Mouse (Mus musculus): ENCODE measurements around the gene Commd7. TPM values are rescaled to one million over a fixed set of nuclear protein-coding genes. Genes with fewer than 3 reads are reported as not detected.
A peak's percentile ranks its signal among the peaks of the same experiment; 100 is the strongest.
"Not testable (repeated sequence)": the region's sequence is repeated elsewhere in the genome, so short reads cannot be mapped to it uniquely, and the experiment has no call there.

Commd7 gene
- 17.9 and 24.1 TPM in 2 replicates for polyA plus RNA-seq (2012; ENCODE audit: insufficient read depth, low replicate concordance)

DNA sequence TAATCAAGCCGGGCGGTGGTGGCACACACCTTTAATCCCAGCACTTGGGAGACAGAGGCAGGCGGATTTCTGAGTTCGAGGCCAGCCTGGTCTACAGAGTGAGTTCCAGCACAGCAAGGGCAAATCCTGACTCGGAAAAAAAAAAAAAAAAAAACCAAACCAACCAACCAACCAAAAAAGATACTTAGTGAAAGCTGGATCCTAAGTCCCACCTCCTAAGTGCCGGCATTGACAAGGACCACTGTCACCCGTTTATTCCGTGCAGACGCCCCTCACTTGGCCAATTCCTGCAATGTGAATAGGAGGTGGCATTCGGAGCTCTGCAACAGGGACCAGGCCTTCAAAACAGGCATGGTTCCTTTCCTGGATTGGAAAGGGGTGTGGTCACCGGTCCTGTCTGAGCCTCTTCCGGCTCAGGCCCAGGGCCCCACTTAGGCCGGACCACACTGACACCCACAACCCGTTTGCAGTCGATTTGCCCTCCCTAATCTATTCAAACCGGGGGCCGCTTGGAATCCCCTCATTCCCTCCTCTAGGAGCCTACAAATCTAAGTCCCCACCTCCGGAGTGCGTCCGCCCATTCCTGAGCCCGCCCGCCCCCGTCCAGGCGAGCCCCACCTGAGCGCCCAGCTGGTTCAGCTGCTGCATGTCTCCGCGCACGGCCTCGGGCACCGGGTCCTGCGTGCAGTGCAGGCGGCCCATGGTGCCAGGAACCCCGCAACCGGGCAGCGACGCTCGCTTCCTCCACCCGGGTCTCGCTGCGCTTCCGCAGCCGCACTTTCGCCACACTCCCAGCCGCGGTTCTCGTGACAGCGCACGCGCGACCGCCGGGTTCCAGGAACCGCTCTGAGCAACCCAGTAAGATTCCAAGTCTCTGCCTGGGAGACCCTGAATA, at the start of gene Commd7:
Commd7 (minus strand) TSS at position 806 of the 895 bp plus-strand sequence.
- Histone ChIP-seq H3K4me1 (peaks cover 64% of the 10 kb centered on the region), H3K36me3 (replicated peaks; ENCODE audit: low read length) (peaks cover 29% of the 10 kb centered on the region), H3K9me3 (no peaks in the 10 kb centered on the region), H3K27me3 (replicated peaks) (no peaks in the 10 kb centered on the region), H3K4me3 (replicated peaks) (peak within 1 kb of the TSS; percentile 97)
- TF ChIP-seq FLI1 (IDR thresholded peaks at IDR 0.05; ENCODE audit: low read length) (no peak), GATA1 (IDR thresholded peaks at IDR 0.05; ENCODE audit: borderline replicate concordance, low read length) (no peak)

DNA sequence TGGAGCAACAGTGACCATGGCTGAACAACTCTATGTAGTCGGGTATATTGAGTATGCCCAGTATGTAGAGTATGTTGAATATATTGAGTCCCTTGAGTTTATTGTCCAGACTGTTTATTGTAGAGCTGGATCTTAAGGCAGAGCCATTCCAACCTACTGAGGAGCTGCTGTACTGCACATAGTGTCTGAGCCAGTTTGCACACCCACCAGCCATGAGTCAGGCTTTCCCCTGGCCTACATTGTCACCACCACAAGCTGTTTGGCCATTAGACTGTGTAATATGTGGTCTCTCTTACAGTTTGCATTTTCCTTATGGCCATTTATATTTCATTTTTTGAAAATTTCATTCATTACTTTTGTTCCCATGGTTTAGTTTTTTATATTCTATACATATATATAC, 47.4 kb upstream of the Commd7 start:
- peaks cover 17% of the 10 kb centered on the region for H3K4me1 ChIP-seq
- H3K9me3 ChIP-seq, result no peaks in the 10 kb centered on the region
- no peak overlapping the region for H3K4me3 ChIP-seq (replicated peaks)
- no peaks in the 10 kb centered on the region for H3K27me3 ChIP-seq (replicated peaks)
- TF ChIP-seq GATA1 (IDR thresholded peaks at IDR 0.05; ENCODE audit: borderline replicate concordance, low read length) (no peak), FLI1 (IDR thresholded peaks at IDR 0.05; ENCODE audit: low read length) (no peak)
- H3K36me3 ChIP-seq (replicated peaks; ENCODE audit: low read length), result peaks cover 83% of the 10 kb centered on the region

DNA sequence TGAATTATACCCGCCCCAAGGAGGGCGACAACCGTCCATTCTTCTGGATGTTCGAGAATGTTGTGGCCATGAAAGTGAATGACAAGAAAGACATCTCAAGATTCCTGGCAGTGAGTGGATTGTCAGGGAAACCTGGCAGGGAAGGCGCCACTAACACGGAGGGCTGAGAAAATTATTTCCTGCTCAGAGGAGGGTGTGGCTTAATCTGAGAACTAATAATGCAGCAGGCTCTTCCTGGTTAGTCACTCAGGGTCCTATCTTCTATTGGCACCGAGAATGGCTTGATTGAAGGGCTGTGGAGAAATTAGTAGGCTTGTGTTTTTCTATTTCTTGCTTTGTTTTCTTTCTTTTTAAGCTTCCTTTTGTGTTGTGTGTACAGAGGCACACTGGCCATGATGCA, 45.0 kb upstream of the Commd7 start:
- Histone ChIP-seq H3K27me3 (replicated peaks) (no peaks in the 10 kb centered on the region), H3K36me3 (replicated peaks; ENCODE audit: low read length) (peaks cover 89% of the 10 kb centered on the region), H3K4me1 (peaks cover 17% of the 10 kb centered on the region), H3K4me3 (replicated peaks) (no peak overlapping the region), H3K9me3 (no peaks in the 10 kb centered on the region)
- TF ChIP-seq FLI1 (IDR thresholded peaks at IDR 0.05; ENCODE audit: low read length) (no peak), GATA1 (IDR thresholded peaks at IDR 0.05; ENCODE audit: borderline replicate concordance, low read length) (no peak)

DNA sequence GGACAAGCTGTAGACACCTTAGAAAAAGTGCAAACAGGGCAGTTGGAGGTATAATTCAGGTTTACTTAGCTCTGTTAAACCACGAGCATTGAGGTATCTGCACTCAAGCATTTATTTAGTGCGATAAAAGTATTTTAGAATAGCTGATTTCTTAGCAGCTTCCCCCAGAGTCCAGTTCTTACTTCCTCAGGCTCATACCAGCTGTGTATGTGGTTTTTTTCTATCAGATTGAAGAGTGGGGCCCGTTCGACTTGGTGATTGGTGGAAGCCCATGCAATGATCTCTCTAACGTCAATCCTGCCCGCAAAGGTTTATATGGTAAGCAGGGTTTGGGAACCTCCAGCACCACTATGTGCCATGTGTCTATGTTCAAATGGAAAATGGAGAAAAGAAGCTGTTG, 44.4 kb upstream of the Commd7 start:
- no peaks in the 10 kb centered on the region for H3K27me3 ChIP-seq (replicated peaks)
- TF ChIP-seq FLI1 (IDR thresholded peaks at IDR 0.05; ENCODE audit: low read length), result no peak
- TF ChIP-seq GATA1 (IDR thresholded peaks at IDR 0.05; ENCODE audit: borderline replicate concordance, low read length), result no peak
- H3K36me3 ChIP-seq (replicated peaks; ENCODE audit: low read length), result peaks cover 88% of the 10 kb centered on the region
- peaks cover 17% of the 10 kb centered on the region for H3K4me1 ChIP-seq
- no peaks in the 10 kb centered on the region for H3K9me3 ChIP-seq
- H3K4me3 ChIP-seq (replicated peaks), result no peak overlapping the region

DNA sequence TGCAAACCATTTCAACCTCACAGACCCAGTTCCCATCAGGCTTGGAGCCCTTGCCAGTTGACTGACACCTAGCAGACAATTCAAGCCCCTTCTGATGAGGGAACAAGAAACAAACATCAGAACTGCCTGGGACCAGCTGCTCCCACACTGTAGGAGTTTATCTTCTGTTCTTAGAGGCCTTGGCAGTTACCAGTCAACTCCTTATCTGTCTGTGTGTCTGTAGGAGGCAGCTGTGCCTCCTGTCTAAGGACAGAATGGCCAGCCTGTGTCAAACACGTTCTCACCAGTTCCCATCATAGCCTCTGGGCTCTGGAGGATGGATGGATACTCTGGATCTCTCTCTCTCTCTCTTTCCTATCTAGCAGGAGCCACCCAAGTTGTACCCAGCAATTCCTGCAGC, 42.8 kb upstream of the Commd7 start:
- H3K9me3 ChIP-seq; H3K27me3 ChIP-seq (replicated peaks); H3K4me3 ChIP-seq (replicated peaks): not testable (repeated sequence)
- H3K36me3 ChIP-seq (replicated peaks; ENCODE audit: low read length), result peaks cover 88% of the 10 kb centered on the region
- H3K4me1 ChIP-seq, result peaks cover 14% of the 10 kb centered on the region

DNA sequence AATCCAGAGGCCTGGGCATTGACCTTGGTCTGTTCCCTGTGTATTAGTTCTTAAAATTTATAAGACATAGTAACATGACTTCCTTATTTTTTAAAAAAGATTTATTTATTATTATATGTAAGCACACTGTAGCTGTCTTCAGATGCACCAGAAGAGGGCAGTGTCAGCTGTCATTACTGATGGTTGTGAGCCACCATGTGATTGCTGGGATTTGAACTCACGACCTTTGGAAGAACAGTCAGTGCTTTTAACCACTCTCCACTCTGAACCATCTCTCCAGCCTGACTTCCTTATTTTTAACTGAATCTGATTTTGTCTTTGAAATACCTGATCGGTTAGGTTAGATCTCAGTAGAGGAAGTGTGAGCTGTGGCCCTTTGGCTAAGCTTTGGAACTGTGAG, 40.0 kb upstream of the Commd7 start:
- peaks cover 89% of the 10 kb centered on the region for H3K36me3 ChIP-seq (replicated peaks; ENCODE audit: low read length)
- no peak for TF ChIP-seq FLI1 (IDR thresholded peaks at IDR 0.05; ENCODE audit: low read length)
- no peak for TF ChIP-seq GATA1 (IDR thresholded peaks at IDR 0.05; ENCODE audit: borderline replicate concordance, low read length)
- H3K4me3 ChIP-seq (replicated peaks), result no peak overlapping the region
- no peaks in the 10 kb centered on the region for H3K27me3 ChIP-seq (replicated peaks)
- H3K9me3 ChIP-seq, result no peaks in the 10 kb centered on the region
- 0 out of 2 replicates have a peak, but pooled peaks cover 3% of the 10 kb centered on the region for H3K4me1 ChIP-seq

DNA sequence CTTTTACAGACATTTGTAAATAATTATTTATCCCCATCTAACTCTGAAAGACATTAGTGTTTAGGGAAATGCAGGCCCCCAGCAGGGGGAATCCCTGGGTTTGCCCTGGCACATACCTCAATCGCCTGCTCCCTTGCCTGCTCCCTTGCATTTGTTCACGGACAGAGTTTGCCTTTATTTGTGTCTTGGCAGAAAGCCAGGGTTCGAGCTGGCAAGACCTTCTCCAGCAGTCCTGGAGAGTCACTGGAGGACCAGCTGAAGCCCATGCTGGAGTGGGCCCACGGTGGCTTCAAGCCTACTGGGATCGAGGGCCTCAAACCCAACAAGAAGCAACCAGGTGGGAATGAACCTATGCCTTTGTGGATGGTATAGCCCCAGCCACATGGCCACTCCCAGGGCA, 37.5 kb upstream of the Commd7 start:
- Histone ChIP-seq H3K27me3 (replicated peaks) (no peaks in the 10 kb centered on the region), H3K4me1 (no peaks in the 10 kb centered on the region), H3K9me3 (no peaks in the 10 kb centered on the region), H3K4me3 (replicated peaks) (no peak overlapping the region), H3K36me3 (replicated peaks; ENCODE audit: low read length) (peaks cover 93% of the 10 kb centered on the region)
- no peak for TF ChIP-seq FLI1 (IDR thresholded peaks at IDR 0.05; ENCODE audit: low read length)

DNA sequence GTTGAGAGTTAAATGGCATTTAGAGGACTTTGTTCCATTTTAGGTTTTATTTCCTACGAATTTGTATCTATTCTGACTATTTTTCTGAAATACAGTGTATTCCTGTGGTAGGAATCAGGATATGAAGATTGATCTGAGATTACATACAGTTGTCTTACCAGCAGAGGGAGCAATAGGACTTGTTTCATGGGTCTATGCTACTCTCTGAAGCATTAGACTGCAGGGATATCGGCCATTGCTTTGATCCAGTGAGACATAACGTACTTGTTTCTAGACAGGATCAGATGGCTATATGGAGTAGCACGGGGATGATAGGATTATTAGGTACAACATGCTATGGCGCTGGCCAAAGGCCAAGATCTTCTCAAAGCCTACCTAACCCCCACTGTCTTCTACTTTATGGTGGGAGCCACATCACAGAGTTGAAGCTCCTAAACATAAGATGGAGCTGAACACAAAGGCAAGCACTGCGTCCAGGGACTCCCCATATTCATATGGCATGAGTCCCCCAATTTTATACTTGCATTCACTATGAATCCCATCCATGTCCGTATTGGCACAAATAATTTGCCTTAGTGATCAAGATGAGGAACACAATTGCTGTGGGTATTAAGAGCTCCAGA, 36.3 kb upstream of the Commd7 start:
- TF ChIP-seq FLI1 (IDR thresholded peaks at IDR 0.05; ENCODE audit: low read length) (no peak), GATA1 (IDR thresholded peaks at IDR 0.05; ENCODE audit: borderline replicate concordance, low read length) (no peak)
- no peak overlapping the region for H3K4me3 ChIP-seq (replicated peaks)
- H3K36me3 ChIP-seq (replicated peaks; ENCODE audit: low read length), result peaks cover 97% of the 10 kb centered on the region
- H3K9me3 ChIP-seq, result no peaks in the 10 kb centered on the region
- H3K4me1 ChIP-seq, result no peaks in the 10 kb centered on the region
- no peaks in the 10 kb centered on the region for H3K27me3 ChIP-seq (replicated peaks)

DNA sequence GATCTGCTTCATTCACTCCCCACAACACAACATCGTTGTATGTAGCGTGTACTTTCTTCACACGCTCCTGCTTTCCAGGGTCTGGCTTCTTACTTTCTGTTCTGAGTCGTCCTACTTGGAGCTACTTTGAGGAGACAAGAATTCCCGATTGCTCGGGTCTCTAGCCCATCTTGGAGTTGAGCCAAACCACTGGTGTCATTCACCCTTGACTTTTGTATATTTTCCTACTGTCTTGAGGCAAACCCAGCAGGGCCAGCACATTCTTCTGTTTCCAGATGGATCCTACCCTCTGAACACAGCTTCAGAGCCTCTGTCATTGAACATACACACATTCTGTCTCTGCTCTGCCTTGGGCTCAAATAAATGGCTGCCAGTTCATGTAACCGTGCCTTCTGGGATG, 32.8 kb upstream of the Commd7 start:
- Histone ChIP-seq H3K9me3 (no peaks in the 10 kb centered on the region), H3K4me1 (peaks cover 12% of the 10 kb centered on the region), H3K36me3 (replicated peaks; ENCODE audit: low read length) (peaks cover 97% of the 10 kb centered on the region), H3K27me3 (replicated peaks) (no peaks in the 10 kb centered on the region), H3K4me3 (replicated peaks) (no peak overlapping the region)
- TF ChIP-seq FLI1 (IDR thresholded peaks at IDR 0.05; ENCODE audit: low read length), result no peak
- TF ChIP-seq GATA1 (IDR thresholded peaks at IDR 0.05; ENCODE audit: borderline replicate concordance, low read length), result no peak

DNA sequence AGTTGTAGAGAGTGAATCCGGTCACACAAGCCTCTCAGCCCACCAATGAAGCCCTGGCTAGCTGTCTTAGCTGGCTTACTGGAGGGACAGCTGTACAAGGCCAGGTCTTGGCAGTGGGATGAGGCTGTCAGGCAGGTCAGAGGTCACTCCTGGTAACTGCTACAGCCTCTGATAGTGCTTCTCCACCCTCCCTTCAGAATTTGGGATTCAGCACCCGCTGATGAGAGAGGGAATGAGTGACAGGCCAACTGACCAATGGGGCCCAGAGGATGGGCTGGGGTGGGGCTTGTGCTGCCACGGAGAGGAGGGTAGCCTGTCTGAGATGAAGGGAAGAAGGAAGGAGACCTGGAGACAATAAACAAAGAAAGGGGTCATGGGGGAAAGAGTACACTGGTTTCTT, 28.0 kb upstream of the Commd7 start:
- Histone ChIP-seq H3K36me3 (replicated peaks; ENCODE audit: low read length) (peaks cover 88% of the 10 kb centered on the region), H3K9me3 (no peaks in the 10 kb centered on the region), H3K4me1 (peaks cover 54% of the 10 kb centered on the region), H3K27me3 (replicated peaks) (no peaks in the 10 kb centered on the region), H3K4me3 (replicated peaks) (peak overlapping the region; percentile 21)
- TF ChIP-seq GATA1 (IDR thresholded peaks at IDR 0.05; ENCODE audit: borderline replicate concordance, low read length), result no peak
- TF ChIP-seq FLI1 (IDR thresholded peaks at IDR 0.05; ENCODE audit: low read length), result no peak

DNA sequence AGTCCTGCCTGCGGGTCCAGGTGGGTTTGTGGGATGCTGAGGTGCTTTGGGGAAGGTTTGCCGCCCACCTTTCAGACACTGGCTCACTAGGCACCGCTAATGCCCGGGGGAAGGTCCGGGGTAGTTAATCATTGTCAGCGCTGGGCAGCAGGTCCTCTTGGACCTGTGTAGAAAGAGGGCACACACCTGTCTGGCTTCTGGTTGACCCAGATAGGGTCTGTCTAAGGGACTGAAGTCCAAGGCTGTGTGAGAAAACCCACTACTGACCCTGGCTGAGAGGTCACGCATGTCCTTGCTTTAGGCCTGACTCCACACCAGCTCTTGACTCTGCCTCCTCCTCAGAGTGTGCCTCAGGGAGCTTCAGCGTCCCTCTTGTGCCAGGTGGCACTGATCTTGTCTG, 25.1 kb upstream of the Commd7 start:
- not testable (repeated sequence) for H3K27me3 ChIP-seq (replicated peaks); H3K4me3 ChIP-seq (replicated peaks); H3K9me3 ChIP-seq
- Histone ChIP-seq H3K36me3 (replicated peaks; ENCODE audit: low read length) (peaks cover 85% of the 10 kb centered on the region), H3K4me1 (peaks cover 74% of the 10 kb centered on the region)

Data from megakaryocyte, embryonic 14.5 days (primary cell).